Mouse (Mus musculus): Measurements from ENCODE around the gene Slc25a40. TPM values are rescaled to one million over a fixed set of nuclear protein-coding genes. Genes with fewer than 3 reads are reported as not detected.
A peak's percentile ranks its signal among the peaks of the same experiment; 100 is the strongest.

Slc25a40 gene
- polyA plus RNA-seq, 1 experiment, result 1.4 TPM

GRCm38 (mm10) chr5:8437481-8438156 is 15.0 kb downstream of the Slc25a40 start:
- H3K27ac ChIP-seq (ENCODE audit: insufficient read depth, low read length), result no peak overlapping the region
- no peak for TF ChIP-seq CTCF (IDR thresholded peaks at IDR 0.05; ENCODE audit: extremely low read depth, insufficient read depth, insufficient read length, insufficient replicate concordance)
- TF ChIP-seq POLR2A (IDR thresholded peaks at IDR 0.05; ENCODE audit: low read depth, low read length), result no peak
- no peaks in the 10 kb centered on the region for H3K27me3 ChIP-seq (ENCODE audit: control insufficient read depth, insufficient read depth, low read length)
- WGBS, result 95% methylated on average over 5 of the region's 5 CpGs
- H3K36me3 ChIP-seq (ENCODE audit: control insufficient read depth, insufficient read depth, low read length), result peaks cover 7% of the 10 kb centered on the region
- no peak overlapping the region for H3K4me3 ChIP-seq (ENCODE audit: extremely low read depth, insufficient read depth, insufficient read length)
- no peaks in the 10 kb centered on the region for H3K4me1 ChIP-seq (ENCODE audit: control insufficient read depth, insufficient read depth, insufficient read length)
- no peak for DNase-seq (ENCODE audit: low read depth in 1 of 2, low spot score in 2 of 2)

- 69% methylated on average over 2 of the region's 2 CpGs for WGBS
- TF ChIP-seq POLR2A (IDR thresholded peaks at IDR 0.05; ENCODE audit: low read depth, low read length) (no peak), CTCF (IDR thresholded peaks at IDR 0.05; ENCODE audit: extremely low read depth, insufficient read depth, insufficient read length, insufficient replicate concordance) (no peak)
- peaks cover 7% of the 10 kb centered on the region for H3K36me3 ChIP-seq (ENCODE audit: control insufficient read depth, insufficient read depth, low read length)
Measured at GRCm38 (mm10) chr5:8439095-8439494, 16.4 kb downstream of the Slc25a40 start.

GRCm38 (mm10) chr5:8455565-8455964 is 32.9 kb downstream of the Slc25a40 start:
- Histone ChIP-seq H3K27ac (ENCODE audit: insufficient read depth, low read length) (peak overlapping the region; percentile 43; the same call in 1 of the 2 replicates), H3K27me3 (ENCODE audit: control insufficient read depth, insufficient read depth, low read length) (no peaks in the 10 kb centered on the region), H3K4me3 (ENCODE audit: extremely low read depth, insufficient read depth, insufficient read length) (no peak overlapping the region), H3K36me3 (ENCODE audit: control insufficient read depth, insufficient read depth, low read length) (peaks cover 2% of the 10 kb centered on the region; the same call in 1 of the 2 replicates), H3K4me1 (ENCODE audit: control insufficient read depth, insufficient read depth, insufficient read length) (peaks cover 4% of the 10 kb centered on the region; the same call in 1 of the 2 replicates)
- no peak for TF ChIP-seq POLR2A (IDR thresholded peaks at IDR 0.05; ENCODE audit: low read depth, low read length)
- no peak for TF ChIP-seq CTCF (IDR thresholded peaks at IDR 0.05; ENCODE audit: extremely low read depth, insufficient read depth, insufficient read length, insufficient replicate concordance)
- DNase-seq (ENCODE audit: low read depth in 1 of 2, low spot score in 2 of 2), result no peak

More at GRCm38 (mm10) chr5:8439095-8439494, 16.4 kb downstream of the Slc25a40 start:
- no peaks in the 10 kb centered on the region for H3K4me1 ChIP-seq (ENCODE audit: control insufficient read depth, insufficient read depth, insufficient read length)
- no peak overlapping the region for H3K27ac ChIP-seq (ENCODE audit: insufficient read depth, low read length)
- no peaks in the 10 kb centered on the region for H3K27me3 ChIP-seq (ENCODE audit: control insufficient read depth, insufficient read depth, low read length)
- no peak for DNase-seq (ENCODE audit: low read depth in 1 of 2, low spot score in 2 of 2)
- H3K4me3 ChIP-seq (ENCODE audit: extremely low read depth, insufficient read depth, insufficient read length), result no peak overlapping the region

- Histone ChIP-seq H3K36me3 (ENCODE audit: control insufficient read depth, insufficient read depth, low read length) (peaks cover 2% of the 10 kb centered on the region; the same call in 1 of the 2 replicates), H3K27ac (ENCODE audit: insufficient read depth, low read length) (no peak overlapping the region), H3K27me3 (ENCODE audit: control insufficient read depth, insufficient read depth, low read length) (no peaks in the 10 kb centered on the region), H3K4me3 (ENCODE audit: extremely low read depth, insufficient read depth, insufficient read length) (no peak overlapping the region), H3K4me1 (ENCODE audit: control insufficient read depth, insufficient read depth, insufficient read length) (peaks cover 4% of the 10 kb centered on the region; the same call in 1 of the 2 replicates)
- DNase-seq (ENCODE audit: low read depth in 1 of 2, low spot score in 2 of 2), result peak in 1 of 2 experiments; percentile 17
- TF ChIP-seq POLR2A (IDR thresholded peaks at IDR 0.05; ENCODE audit: low read depth, low read length) (no peak), CTCF (IDR thresholded peaks at IDR 0.05; ENCODE audit: extremely low read depth, insufficient read depth, insufficient read length, insufficient replicate concordance) (no peak)
- 39% methylated on average over 5 of the region's 5 CpGs for WGBS
Measured at GRCm38 (mm10) chr5:8456561-8456960, 33.9 kb downstream of the Slc25a40 start.

GRCm38 (mm10) chr5:8487989-8488700 is 65.5 kb downstream of the Slc25a40 start:
- DNase-seq (ENCODE audit: low read depth in 1 of 2, low spot score in 2 of 2), result no peak
- H3K4me3 ChIP-seq (ENCODE audit: extremely low read depth, insufficient read depth, insufficient read length), result no peak overlapping the region
- H3K4me1 ChIP-seq (ENCODE audit: control insufficient read depth, insufficient read depth, insufficient read length), result no peaks in the 10 kb centered on the region
- WGBS, result 88% methylated on average over 4 of the region's 4 CpGs
- no peak overlapping the region for H3K27ac ChIP-seq (ENCODE audit: insufficient read depth, low read length)
- TF ChIP-seq CTCF (IDR thresholded peaks at IDR 0.05; ENCODE audit: extremely low read depth, insufficient read depth, insufficient read length, insufficient replicate concordance), result no peak
- no peak for TF ChIP-seq POLR2A (IDR thresholded peaks at IDR 0.05; ENCODE audit: low read depth, low read length)
- no peaks in the 10 kb centered on the region for H3K36me3 ChIP-seq (ENCODE audit: control insufficient read depth, insufficient read depth, low read length)
- no peaks in the 10 kb centered on the region for H3K27me3 ChIP-seq (ENCODE audit: control insufficient read depth, insufficient read depth, low read length)

- no peak for DNase-seq (ENCODE audit: low read depth in 1 of 2, low spot score in 2 of 2)
- Histone ChIP-seq H3K27me3 (ENCODE audit: control insufficient read depth, insufficient read depth, low read length) (no peaks in the 10 kb centered on the region), H3K4me3 (ENCODE audit: extremely low read depth, insufficient read depth, insufficient read length) (no peak overlapping the region), H3K27ac (ENCODE audit: insufficient read depth, low read length) (no peak overlapping the region), H3K4me1 (ENCODE audit: control insufficient read depth, insufficient read depth, insufficient read length) (no peaks in the 10 kb centered on the region), H3K36me3 (ENCODE audit: control insufficient read depth, insufficient read depth, low read length) (no peaks in the 10 kb centered on the region)
- no peak for TF ChIP-seq CTCF (IDR thresholded peaks at IDR 0.05; ENCODE audit: extremely low read depth, insufficient read depth, insufficient read length, insufficient replicate concordance)
- no peak for TF ChIP-seq POLR2A (IDR thresholded peaks at IDR 0.05; ENCODE audit: low read depth, low read length)
- 97% methylated on average over 2 of the region's 2 CpGs for WGBS
Measured at GRCm38 (mm10) chr5:8488701-8489297, 66.1 kb downstream of the Slc25a40 start.

Measured in spleen, adult 2 months (tissue).